Mouse (Mus musculus) kidney, adult 11 months (tissue): ENCODE results near the gene Sncb.

Experiments
- DNase-seq: peaks from one replicate; pipeline ENCODE4 v3.0.0; 2022

Sncb gene

DNA sequence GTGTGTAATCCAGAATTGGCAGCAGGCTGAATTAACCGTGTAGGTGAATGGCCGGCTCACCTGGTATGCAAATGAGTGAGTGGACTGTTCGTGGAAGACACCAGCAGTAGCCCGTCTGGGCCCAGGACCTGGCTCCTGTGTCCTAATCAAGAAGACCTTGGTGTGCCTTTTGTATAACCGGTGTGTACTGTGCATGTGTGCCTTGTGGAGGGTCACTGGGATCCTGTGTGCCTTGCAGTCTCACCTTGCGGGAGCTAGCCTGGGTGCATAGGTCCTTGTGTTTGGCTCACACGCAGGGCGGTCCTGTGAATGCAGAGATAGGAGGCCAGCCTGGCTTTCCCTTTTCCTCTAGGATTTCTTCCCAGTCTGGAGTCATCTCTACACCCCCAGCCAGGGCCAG, 18.2 kb downstream of the Sncb start:
- DNase-seq: no peak

DNA sequence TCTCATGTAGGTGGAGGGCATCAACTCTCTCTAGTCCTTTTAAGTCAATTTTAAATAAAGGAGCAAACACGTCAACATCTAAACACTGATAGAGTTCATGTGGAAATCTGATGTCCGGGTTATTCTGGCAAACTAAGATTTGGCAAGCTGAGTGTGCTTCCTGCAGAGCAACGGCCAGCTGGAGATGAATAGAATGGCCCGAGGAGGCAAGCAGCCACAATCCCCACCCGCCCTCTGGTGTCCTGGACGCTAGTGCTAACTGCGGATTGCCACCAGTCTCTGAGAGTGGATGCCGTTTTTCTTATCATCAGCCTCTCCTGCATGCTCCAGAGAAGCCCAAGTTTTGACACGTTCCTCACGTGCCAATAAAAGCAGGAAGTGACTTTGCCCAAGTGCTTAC, 19.5 kb downstream of the Sncb start:
- no peak for DNase-seq

DNA sequence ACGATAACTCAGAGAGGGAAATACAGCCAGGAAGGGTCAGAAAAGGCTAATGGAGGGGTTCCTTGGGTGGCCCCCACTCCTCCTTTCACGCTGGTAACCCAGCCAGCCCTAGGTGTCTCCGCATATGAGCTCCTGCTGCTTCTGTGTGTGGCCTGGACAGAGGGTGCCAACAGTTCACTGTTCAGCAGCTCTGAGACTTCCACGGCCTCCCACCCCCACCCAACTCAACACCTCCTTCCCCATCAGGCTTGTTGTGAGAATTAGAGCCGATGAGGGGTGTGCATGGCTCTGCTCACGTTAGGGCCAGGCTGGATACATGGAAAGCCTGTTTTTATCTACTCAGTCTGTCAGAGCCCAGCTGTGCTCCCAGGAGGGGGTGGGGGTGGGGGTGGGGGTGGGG, 20.3 kb downstream of the Sncb start:
- no peak for DNase-seq

DNA sequence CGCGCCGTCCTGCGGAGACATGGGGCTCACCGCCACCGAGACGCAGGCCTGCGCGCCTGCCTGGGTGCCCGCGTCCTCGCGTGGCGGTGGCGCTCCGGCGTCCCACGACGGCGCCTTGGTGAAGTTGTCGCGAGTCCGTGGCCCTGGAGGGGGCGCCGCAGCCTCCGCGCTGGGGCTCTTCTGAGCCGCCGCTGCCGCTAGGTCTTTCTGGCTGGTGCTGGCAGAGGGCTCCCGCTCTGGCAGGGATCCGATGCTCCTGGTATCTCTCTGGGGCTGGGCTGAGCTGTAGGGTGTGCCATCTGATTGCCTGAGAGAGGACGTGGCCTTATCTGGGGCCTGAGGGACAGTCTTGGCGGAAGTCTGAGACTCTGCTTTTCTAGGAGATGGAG, 28.2 kb downstream of the Sncb start:
- DNase-seq: no peak

DNA sequence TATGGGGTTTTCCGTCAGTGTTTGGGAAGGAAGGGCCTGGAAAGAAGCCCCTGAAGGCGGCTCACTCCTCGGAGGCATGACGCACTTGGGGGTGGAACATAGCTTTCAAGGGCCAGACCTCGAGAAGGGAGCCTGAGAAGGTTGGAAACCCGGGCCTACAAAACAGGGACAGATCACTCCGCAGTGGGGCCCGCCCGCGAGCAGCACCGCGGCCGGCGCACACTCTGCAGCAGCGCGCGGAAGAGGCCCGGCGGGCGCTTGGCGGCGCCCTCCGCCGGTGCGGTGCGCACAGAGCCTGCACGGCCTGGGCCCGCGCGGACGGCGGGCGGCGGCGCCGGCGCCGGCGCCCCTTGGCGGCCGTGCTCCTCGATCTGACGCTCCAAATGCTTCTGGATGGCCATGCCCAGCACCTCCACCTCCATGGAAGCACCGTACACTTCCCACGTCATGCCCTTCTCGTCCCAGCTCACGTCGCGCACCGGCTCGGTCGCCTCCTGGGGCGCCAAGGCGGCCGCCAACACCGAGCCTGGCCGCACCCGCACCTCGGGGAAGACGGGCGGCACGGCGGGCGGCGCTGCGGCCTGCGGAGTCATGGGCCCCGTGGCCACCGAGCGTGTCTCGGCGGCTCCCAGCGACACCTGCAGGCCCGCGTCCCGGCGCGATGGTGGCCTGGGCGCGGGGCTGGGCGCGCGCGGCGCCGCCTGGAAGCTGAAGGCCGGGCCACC, 28.7 kb downstream of the Sncb start:
- DNase-seq: no peak

DNA sequence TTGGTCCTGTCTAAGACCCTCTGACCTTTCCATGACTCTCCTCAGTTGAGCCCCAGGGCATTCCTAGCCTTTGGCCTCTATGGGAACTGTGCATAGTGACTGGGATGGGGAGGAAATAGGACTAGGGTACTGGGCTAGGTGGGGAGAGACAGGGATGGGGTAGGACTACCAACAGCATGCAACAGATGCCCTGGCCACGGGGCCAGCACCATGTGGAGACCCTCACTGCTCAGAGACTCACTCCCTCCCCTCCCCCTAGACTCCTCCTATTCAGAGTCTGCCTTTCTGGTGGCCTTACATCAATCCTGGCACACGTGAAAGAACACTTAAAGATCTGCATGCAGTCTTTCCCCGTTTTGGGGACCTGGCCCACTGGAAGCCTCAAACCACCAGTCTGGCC, 29.5 kb downstream of the Sncb start:
- no peak for DNase-seq

DNA sequence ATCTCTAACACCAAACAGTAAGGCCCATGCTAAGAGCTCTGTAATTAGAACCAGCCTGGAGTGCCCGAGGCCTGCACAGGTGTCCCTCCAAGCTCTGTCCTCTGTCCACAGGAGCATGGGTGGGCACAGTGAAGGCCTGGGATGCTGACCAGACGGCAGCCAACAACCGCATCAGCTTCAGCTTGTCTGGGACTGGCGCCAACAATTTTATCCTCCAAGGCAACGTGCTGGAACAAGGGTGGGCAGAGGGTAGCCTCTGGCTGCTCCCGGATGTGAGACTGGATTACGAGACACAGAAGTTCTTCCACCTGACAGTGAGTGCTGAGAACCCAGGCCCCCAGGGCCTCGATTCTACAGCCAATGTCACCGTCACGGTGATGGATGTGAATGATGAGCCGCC, 40.3 kb downstream of the Sncb start:
- DNase-seq: no peak

DNA sequence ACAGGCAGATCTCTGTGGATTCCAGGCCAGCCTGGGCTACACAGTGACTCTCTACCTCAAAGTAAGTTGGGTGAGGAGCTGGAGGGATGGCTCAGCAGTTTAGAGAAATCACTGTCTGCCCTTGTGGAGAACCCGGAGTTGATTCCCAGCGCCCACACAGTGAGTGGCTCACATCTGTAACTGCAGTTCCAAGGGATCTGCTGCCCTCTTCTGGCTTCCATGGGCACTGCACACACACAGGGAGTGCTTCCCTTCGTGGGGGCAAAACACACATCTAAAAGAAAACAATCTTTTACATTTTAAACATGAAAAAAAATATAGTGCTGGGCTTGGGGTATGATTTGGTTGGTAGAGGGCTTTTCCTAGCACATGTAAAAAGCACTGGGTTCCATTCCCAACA, 43.3 kb downstream of the Sncb start:
- DNase-seq: no peak

DNA sequence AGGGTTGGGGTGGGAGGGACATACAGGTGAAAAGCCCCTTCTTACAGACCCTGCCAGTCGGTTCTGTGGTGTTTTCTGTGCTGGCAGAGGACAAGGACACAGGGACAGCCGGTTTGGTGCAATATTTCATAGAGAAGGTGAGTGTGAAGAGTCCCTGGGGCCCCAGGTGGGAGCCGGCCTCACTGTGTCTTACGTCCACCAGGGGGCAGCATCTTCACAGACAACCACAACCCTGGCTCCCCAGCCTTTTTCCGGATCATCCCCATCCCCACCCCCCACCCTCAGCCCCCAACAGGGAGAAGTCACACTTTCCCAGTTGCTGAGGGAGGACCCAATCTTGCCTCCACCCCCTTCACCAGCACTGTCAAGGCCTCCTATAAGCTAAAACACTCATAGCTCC, 49.5 kb downstream of the Sncb start:
- no peak for DNase-seq

DNA sequence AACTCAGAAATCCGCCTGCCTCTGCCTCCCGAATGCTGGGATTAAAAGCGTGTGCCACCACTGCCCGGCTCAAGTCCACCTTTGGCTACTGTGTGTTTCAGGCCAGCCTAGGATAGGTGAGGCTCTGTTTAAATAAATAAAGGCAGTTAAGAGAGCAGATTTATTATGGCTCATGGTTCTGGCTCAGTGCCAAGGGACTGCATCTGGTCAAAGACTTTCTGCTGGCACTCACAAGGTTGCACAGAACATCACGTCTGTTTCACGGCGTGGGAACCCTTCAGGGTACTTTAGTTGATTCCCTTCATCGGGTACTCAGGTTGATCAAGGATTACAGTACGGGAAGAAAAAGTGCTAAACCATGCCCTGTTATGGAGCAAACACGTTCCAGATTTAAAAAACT, 51.4 kb downstream of the Sncb start:
- DNase-seq: no peak

DNA sequence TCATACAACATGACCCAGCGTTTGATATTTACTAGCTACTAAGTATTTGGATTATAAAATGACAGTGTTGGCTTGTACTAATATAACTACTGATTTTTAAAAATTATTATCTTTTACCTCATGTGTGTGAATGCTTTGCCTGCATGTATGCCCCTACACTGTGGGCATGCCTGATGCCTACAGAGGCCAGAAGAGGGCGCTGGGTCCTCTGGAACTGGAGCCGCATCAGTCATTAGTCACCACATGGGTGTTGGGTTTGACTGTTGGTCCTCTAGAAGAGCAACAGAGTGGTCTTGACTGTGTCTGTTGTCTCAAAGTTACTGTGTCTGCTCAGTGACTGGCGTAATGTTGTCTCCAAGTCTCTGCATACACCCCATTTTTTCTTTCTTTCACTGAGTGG, 52.0 kb downstream of the Sncb start:
- no peak for DNase-seq

DNA sequence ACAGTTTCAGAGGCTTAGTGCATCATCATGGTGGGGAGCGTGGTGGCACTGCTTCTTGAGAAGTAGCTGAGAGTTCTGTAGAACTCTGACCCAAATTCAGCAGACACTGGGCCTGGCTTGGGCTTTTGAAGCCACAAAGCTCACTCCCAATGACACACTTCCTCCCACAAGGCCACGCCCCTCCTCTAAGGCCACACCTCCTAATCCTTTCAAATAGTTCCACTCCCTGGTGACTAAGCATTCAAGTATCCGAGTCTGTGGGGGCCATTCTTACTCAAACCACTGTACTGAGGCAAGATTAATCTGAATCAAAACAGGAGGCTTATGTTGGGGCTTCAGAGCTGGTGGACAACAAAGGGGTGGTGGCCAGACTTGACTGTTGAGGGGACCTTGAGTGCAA, 55.5 kb downstream of the Sncb start:
- DNase-seq: no peak
